Mouse (Mus musculus) brain, adult 10 weeks (tissue): ENCODE results near the gene Crtc1. TPM values are rescaled to one million over a fixed set of nuclear protein-coding genes. Genes with fewer than 3 reads are reported as not detected.

Experiments used
- polyA plus RNA-seq: library from polyadenylated mRNA; stranded (reverse); fragments of 350-450 nt; fragmentation: Illumina TruSeq; extraction: RNeasy Lipid Tissue Mini Kit (QIAGEN cat#74804); gene quantifications from one replicate; pipeline ENCODE4 v1.2.3, GENCODE M21; 2015; ENCODE audit warnings: low read depth, low replicate concordance

The Crtc1 gene
- polyA plus RNA-seq: 68.4 TPM

DNA sequence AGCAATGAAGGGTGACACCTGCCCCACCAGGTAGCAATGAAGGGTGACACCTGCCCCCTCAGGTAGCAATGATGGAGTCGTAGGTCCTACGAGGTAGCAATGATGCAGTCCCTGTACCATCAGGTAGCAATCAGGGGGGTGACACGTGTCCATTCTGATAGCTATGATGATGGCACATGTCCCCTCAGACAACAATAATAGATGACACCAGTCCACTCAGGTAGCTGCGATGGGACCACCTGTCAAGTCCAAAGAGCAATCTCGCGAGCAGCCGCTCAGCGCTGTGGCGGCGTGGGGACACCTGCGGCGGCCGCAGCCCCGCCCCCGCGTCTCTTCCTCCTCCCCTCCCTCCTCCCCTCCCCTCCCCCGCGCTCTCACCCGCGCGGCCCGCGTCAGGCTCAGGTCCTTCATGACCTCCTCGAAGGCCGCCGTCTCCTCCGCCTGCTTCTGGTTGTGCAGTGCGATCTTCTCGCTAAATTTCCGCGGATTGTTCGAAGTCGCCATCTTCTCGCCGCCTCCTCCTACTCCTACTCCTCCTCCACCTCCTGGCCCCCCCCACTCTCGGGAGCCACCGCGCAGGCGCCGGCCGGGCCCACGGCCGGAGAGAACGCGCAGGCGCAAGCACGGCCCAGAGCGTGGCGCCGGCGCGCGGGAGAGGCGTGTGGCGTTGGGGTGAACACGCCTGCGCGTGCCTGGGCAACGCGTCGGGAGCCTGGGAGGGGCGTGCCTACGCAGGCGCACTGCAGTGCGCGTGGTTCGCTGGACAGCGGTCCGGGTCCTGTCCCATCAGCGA lies at the start of gene Crtc1:
TSS of gene Crtc1 (minus strand) at position 525 of the 793 bp plus-strand sequence.

GRCm38 (mm10) chr8:70486941-70487520 lies 47.7 kb upstream of the Crtc1 start, which contains the start of gene Tmem59l:
Tmem59l (minus strand) TSS chr8:70487358.

GRCm38 (mm10) chr8:70476333-70477268 lies 37.2 kb upstream of the Crtc1 start, which contains the start of gene Klhl26:
Klhl26 (minus strand) TSS chr8:70476968.

GRCm38 (mm10) chr8:70373397-70374317 lies 65.7 kb downstream of the Crtc1 start, which contains the start of gene Comp:
Comp (plus strand) TSS chr8:70373558.

DNA sequence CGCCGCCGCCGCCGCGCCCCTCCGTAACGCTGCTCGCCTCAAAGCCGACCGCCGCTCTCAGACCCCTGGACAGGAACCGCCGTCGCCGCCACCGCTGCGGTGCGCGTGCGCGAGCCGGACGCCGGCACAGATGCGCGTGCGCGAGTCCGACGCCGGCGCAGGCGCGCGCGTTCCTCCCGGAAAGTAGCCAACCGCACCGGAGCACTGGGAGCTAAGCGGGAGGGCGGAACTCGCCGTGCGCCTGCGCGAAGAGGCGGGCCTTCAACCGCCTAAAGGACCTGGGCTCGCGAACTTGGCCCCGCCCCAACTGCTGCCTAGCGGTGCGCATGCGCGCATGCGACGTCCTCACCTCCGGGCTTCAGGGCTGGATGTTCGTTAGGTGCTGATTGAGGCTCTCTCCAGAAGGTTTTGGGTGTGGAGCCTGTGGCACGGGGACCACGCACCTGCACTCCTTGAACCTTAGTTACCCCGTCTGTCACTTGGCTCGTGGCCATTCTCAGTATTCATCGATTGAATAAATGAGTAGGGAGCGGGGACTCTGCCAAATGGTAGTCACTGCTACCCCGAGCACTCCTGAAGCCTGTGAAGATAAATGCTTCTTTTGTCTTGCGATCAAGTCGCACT lies 86.1 kb downstream of the Crtc1 start, which contains the start of gene Upf1:
TSS of gene Upf1 (minus strand) at position 85 of the 624 bp plus-strand sequence.

Other genes starting within 250 kb of the Crtc1 start
- gene Slc25a42, start 227.3 kb downstream of the Crtc1 start, polyA plus RNA-seq: 27.2 TPM
- gene Sugp2, start 205.4 kb downstream of the Crtc1 start, polyA plus RNA-seq: 63.2 TPM
- 41.9 TPM for gene Armc6, start 205.1 kb downstream of the Crtc1 start, polyA plus RNA-seq
- gene Homer3, start 156.8 kb downstream of the Crtc1 start, polyA plus RNA-seq: 20.1 TPM
- 44.8 TPM for gene Ddx49, start 137.1 kb downstream of the Crtc1 start, polyA plus RNA-seq
- 172 TPM for gene Cope, start 137.1 kb downstream of the Crtc1 start, polyA plus RNA-seq
- gene Cers1, start 123.8 kb downstream of the Crtc1 start, polyA plus RNA-seq: 65.7 TPM
- gene Gdf1, start 109.8 kb downstream of the Crtc1 start, polyA plus RNA-seq: 3.5 TPM
- 29.0 TPM for gene Upf1, start 86.3 kb downstream of the Crtc1 start, polyA plus RNA-seq
- gene Comp, start 66.0 kb downstream of the Crtc1 start, polyA plus RNA-seq: 0.18 TPM
- gene Klhl26, start 37.4 kb upstream of the Crtc1 start, polyA plus RNA-seq: 33.9 TPM
- 410 TPM for gene Tmem59l, start 47.8 kb upstream of the Crtc1 start, polyA plus RNA-seq
- gene Crlf1, start 53.6 kb upstream of the Crtc1 start, polyA plus RNA-seq: 5.2 TPM
- 129 TPM for gene Rex1bd, start 67.2 kb upstream of the Crtc1 start, polyA plus RNA-seq
- gene Uba52, start 71.2 kb upstream of the Crtc1 start, polyA plus RNA-seq: 1,689 TPM
- 487 TPM for gene Fkbp8, start 88.1 kb upstream of the Crtc1 start, polyA plus RNA-seq
- 57.3 TPM for gene Kxd1, start 88.4 kb upstream of the Crtc1 start, polyA plus RNA-seq
- 12.0 TPM for gene Ell, start 99.9 kb upstream of the Crtc1 start, polyA plus RNA-seq
- 38.2 TPM for gene Isyna1, start 154.8 kb upstream of the Crtc1 start, polyA plus RNA-seq
- 179 TPM for gene Ssbp4, start 169.3 kb upstream of the Crtc1 start, polyA plus RNA-seq
- 0.85 TPM for gene Lrrc25, start 176.6 kb upstream of the Crtc1 start, polyA plus RNA-seq
- gene Gdf15, start 192.9 kb upstream of the Crtc1 start, polyA plus RNA-seq: not detected
- gene Pgpep1, start 220.8 kb upstream of the Crtc1 start, polyA plus RNA-seq: 14.7 TPM
- gene Lsm4, start 233.7 kb upstream of the Crtc1 start, polyA plus RNA-seq: 72.2 TPM